Mouse (Mus musculus) kidney, adult 2 months (tissue): ENCODE measurements around the gene Plvap. TPM values are rescaled to one million over a fixed set of nuclear protein-coding genes. Genes with fewer than 3 reads are reported as not detected.
A peak's percentile ranks its signal among the peaks of the same experiment; 100 is the strongest.

Source experiments
- DNase-seq: peaks from one replicate; pipeline ENCODE4 v3.0.0; 2021
- H3K27ac ChIP-seq: fragments of 200-500 bp; 2 replicates; pipeline ENCODE4 v1.5.1; 2012; ENCODE audit warnings: low read depth, low read length, control low read depth, inconsistent platforms; ENCODE audit not compliant: insufficient read depth
- H3K27me3 ChIP-seq: fragments of 200-500 bp; replicated peaks from 2 replicates; pipeline ENCODE4 v1.6.1; 2012; ENCODE audit warnings: mild to moderate bottlenecking, moderate library complexity, low read length, inconsistent platforms; ENCODE audit not compliant: control insufficient read depth, insufficient read depth
- H3K36me3 ChIP-seq: fragments of 200-500 bp; 2 replicates; pipeline ENCODE4 v1.6.1; 2012; ENCODE audit warnings: mild to moderate bottlenecking, moderate library complexity, low read length, inconsistent platforms; ENCODE audit not compliant: control insufficient read depth, insufficient read depth
- H3K4me1 ChIP-seq: fragments of 200-500 bp; 2 replicates; pipeline ENCODE4 v1.6.1; 2011; ENCODE audit warnings: low read length; ENCODE audit not compliant: control insufficient read depth, insufficient read depth
- H3K4me3 ChIP-seq: fragments of 200-500 bp; 2 replicates; pipeline ENCODE4 v1.5.1; 2011; ENCODE audit warnings: mild to moderate bottlenecking, low read depth, low read length, control low read depth; ENCODE audit not compliant: insufficient read depth
- CTCF ChIP-seq: fragments of 200-500 bp; conservative IDR thresholded peaks from 2 replicates; pipeline ENCODE4 v1.5.1; 2011; ENCODE audit warnings: low read depth, mild to moderate bottlenecking, control low read depth, low read length, moderate library complexity, mixed read lengths; ENCODE audit not compliant: insufficient read depth, insufficient read length
- POLR2A ChIP-seq: fragments of 200-500 bp; IDR thresholded peaks from one replicate; pipeline ENCODE4 v1.6.1; 2011; ENCODE audit warnings: low read depth, low read length, control low read depth
- WGBS: fragments of 180-500 bp; shearing (Covaris S2); methylation state at CpG from one replicate; pipeline ENCODE4 v1.1.7; 2018; 5-methylcytosine and 5-hydroxymethylcytosine counted together
- polyA plus RNA-seq: library from polyadenylated mRNA; depleted of rRNA; stranded (reverse); fragments of >200 nt; gene quantifications from 2 replicates; pipeline ENCODE4 v1.2.3, GENCODE M21; 2012; rRNA removed

Plvap gene
- polyA plus RNA-seq: 502 and 542 TPM in 2 replicates

DNA sequence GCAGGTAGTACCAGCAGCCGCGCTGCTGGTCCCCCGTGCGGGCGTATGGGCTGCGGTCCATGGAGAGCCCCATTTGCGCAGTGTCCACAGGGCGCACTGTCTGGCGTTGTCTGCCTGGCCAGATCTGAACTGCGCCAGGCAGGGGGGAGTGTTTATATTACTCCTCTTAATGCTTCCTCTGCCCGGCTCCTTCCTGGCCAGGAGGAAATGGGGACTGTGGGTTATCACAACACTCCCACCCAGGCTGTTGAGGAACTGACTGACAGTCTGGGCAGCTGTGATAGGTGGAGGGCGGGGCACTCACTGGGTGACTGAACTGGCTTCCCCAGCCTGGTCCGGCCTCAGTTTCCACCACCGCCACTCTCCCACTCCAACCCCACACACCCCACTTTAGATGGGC is at the start of gene Plvap:
Gene Plvap, minus strand, starts transcription at position 109 of the 400 bp plus-strand sequence.
- TF ChIP-seq CTCF (no peak), POLR2A (peak; percentile 50)
- Histone ChIP-seq H3K4me3 (peak within 1 kb of the TSS; percentile 63), H3K27me3 (no peaks in the 10 kb centered on the region), H3K36me3 (no peaks in the 10 kb centered on the region), H3K27ac (peak within 1 kb of the TSS; percentile 77), H3K4me1 (0 out of 2 replicates have a peak, but pooled peaks cover 3% of the 10 kb centered on the region)
- WGBS: 29% methylated on average over 14 of the region's 14 CpGs
- DNase-seq: peak; percentile 81

GRCm38 (mm10) chr8:71560765-71561164 is 49.2 kb upstream of the Plvap start:
- 91% methylated on average over 5 of the region's 5 CpGs for WGBS
- H3K27ac ChIP-seq: no peak overlapping the region
- no peak for DNase-seq
- no peaks in the 10 kb centered on the region for H3K27me3 ChIP-seq
- TF ChIP-seq CTCF (no peak), POLR2A (no peak)
- H3K4me1 ChIP-seq: peaks cover 2% of the 10 kb centered on the region; the same call in 1 of the 2 replicates
- no peak overlapping the region for H3K4me3 ChIP-seq
- no peaks in the 10 kb centered on the region for H3K36me3 ChIP-seq

GRCm38 (mm10) chr8:71560071-71560470 is 48.5 kb upstream of the Plvap start:
- 85% methylated on average over 3 of the region's 3 CpGs for WGBS
- Histone ChIP-seq H3K4me3 (no peak overlapping the region), H3K27ac (no peak overlapping the region), H3K27me3 (no peaks in the 10 kb centered on the region), H3K36me3 (no peaks in the 10 kb centered on the region), H3K4me1 (peaks cover 2% of the 10 kb centered on the region; the same call in 1 of the 2 replicates)
- DNase-seq: no peak
- TF ChIP-seq CTCF (no peak), POLR2A (no peak)

- Histone ChIP-seq H3K4me1 (peaks cover 2% of the 10 kb centered on the region; the same call in 1 of the 2 replicates), H3K4me3 (peak overlapping the region; percentile 62), H3K27ac (0 out of 2 replicates have a peak overlapping the region, but pooled peaks have one; percentile 6), H3K36me3 (no peaks in the 10 kb centered on the region), H3K27me3 (no peaks in the 10 kb centered on the region)
- peak; percentile 88 for DNase-seq
- TF ChIP-seq POLR2A (no peak), CTCF (no peak)
- 5% methylated on average over 24 of the region's 24 CpGs for WGBS
These were observed 47.6 kb upstream of the Plvap start for GRCm38 (mm10) chr8:71558958-71559690.

GRCm38 (mm10) chr8:71558071-71558957 is 46.8 kb upstream of the Plvap start, which contains the start of gene Tmem221:
Gene Tmem221 (minus strand): TSS chr8:71558871.
- no peak for DNase-seq
- H3K36me3 ChIP-seq: no peaks in the 10 kb centered on the region
- H3K4me1 ChIP-seq: peaks cover 2% of the 10 kb centered on the region; the same call in 1 of the 2 replicates
- H3K4me3 ChIP-seq: peak within 1 kb of the TSS; percentile 62
- H3K27ac ChIP-seq: 0 out of 2 replicates have a peak within 1 kb of the TSS, but pooled peaks have one; percentile 15
- H3K27me3 ChIP-seq: no peaks in the 10 kb centered on the region
- WGBS: 6% methylated on average over 70 of the region's 70 CpGs
- no peak for TF ChIP-seq POLR2A
- TF ChIP-seq CTCF: no peak

- no peak for DNase-seq
- WGBS: 86% methylated on average over 2 of the region's 2 CpGs
- no peak overlapping the region for H3K4me3 ChIP-seq
- no peak for TF ChIP-seq CTCF
- no peak for TF ChIP-seq POLR2A
- no peaks in the 10 kb centered on the region for H3K36me3 ChIP-seq
- H3K27ac ChIP-seq: no peak overlapping the region
- no peaks in the 10 kb centered on the region for H3K27me3 ChIP-seq
- no peaks in the 10 kb centered on the region for H3K4me1 ChIP-seq
These were observed 43.1 kb upstream of the Plvap start for GRCm38 (mm10) chr8:71554644-71555043.
